Mouse (Mus musculus): ENCODE results near the gene Magi1. TPM values are rescaled to one million over a fixed set of nuclear protein-coding genes. Genes with fewer than 3 reads are reported as not detected.

Magi1 gene
- polyA plus RNA-seq, 1 experiment from 2014 or later = 25.3 TPM

- no peak overlapping the region for H3K9ac ChIP-seq
- no peaks in the 10 kb centered on the region for H3K9me3 ChIP-seq (ENCODE audit: control insufficient read depth, low read length)
- H3K4me1 ChIP-seq (replicated peaks; ENCODE audit: control insufficient read depth, insufficient read depth, low read length) = peaks cover 11% of the 10 kb centered on the region; the same call in 1 of the 2 replicates
- no peak for ATAC-seq (ENCODE audit: low FRiP score)
- no peak overlapping the region for H3K27ac ChIP-seq
- H3K4me2 ChIP-seq (replicated peaks) = no peak overlapping the region
- no peaks in the 10 kb centered on the region for H3K36me3 ChIP-seq (replicated peaks; ENCODE audit: control insufficient read depth, insufficient read depth)
- H3K27me3 ChIP-seq (ENCODE audit: control insufficient read depth, insufficient read depth, low read length) = no peaks in the 10 kb centered on the region
- 85% methylated on average over 2 of the region's 2 CpGs for WGBS
- no peak overlapping the region for H3K4me3 ChIP-seq (replicated peaks; ENCODE audit: low read length)
- no peak for DNase-seq (ENCODE audit: low spot score)
Observed at GRCm38 (mm10) chr6:94286555-94286954, 2.8 kb upstream of the Magi1 start.

GRCm38 (mm10) chr6:94284089-94284825 lies 540 bp upstream of the Magi1 start:
- peak overlapping the region; percentile 47 for H3K9ac ChIP-seq
- H3K27me3 ChIP-seq (ENCODE audit: control insufficient read depth, insufficient read depth, low read length) = no peaks in the 10 kb centered on the region
- ATAC-seq (ENCODE audit: low FRiP score) (peak; percentile 51), DNase-seq (ENCODE audit: low spot score) (no peak)
- no peaks in the 10 kb centered on the region for H3K36me3 ChIP-seq (replicated peaks; ENCODE audit: control insufficient read depth, insufficient read depth)
- H3K9me3 ChIP-seq (ENCODE audit: control insufficient read depth, low read length) = no peaks in the 10 kb centered on the region
- no peak overlapping the region for H3K27ac ChIP-seq
- peak overlapping the region; percentile 68 for H3K4me3 ChIP-seq (replicated peaks; ENCODE audit: low read length)
- peak overlapping the region; percentile 90 for H3K4me2 ChIP-seq (replicated peaks)
- H3K4me1 ChIP-seq (replicated peaks; ENCODE audit: control insufficient read depth, insufficient read depth, low read length) = peaks cover 14% of the 10 kb centered on the region; the same call in 1 of the 2 replicates
- whole genome bisulfite sequencing = under 1% methylated on average over 44 of the region's 44 CpGs

- peak; percentile 36 for DNase-seq (ENCODE audit: low spot score)
- ATAC-seq (ENCODE audit: low FRiP score) = peak; percentile 9; the same call in 1 of the 2 replicates
- Histone ChIP-seq H3K27me3 (ENCODE audit: control insufficient read depth, insufficient read depth, low read length) (no peaks in the 10 kb centered on the region), H3K4me2 (replicated peaks) (peak overlapping the region; percentile 90), H3K4me1 (replicated peaks; ENCODE audit: control insufficient read depth, insufficient read depth, low read length) (peaks cover 14% of the 10 kb centered on the region; the same call in 1 of the 2 replicates), H3K9me3 (ENCODE audit: control insufficient read depth, low read length) (no peaks in the 10 kb centered on the region), H3K9ac (peak overlapping the region; percentile 67), H3K36me3 (replicated peaks; ENCODE audit: control insufficient read depth, insufficient read depth) (no peaks in the 10 kb centered on the region), H3K4me3 (replicated peaks; ENCODE audit: low read length) (peak overlapping the region; percentile 68), H3K27ac (peak overlapping the region; percentile 87)
- WGBS = under 1% methylated on average over 55 of the region's 55 CpGs
Observed at GRCm38 (mm10) chr6:94282301-94283241, 1.1 kb downstream of the Magi1 start.

- Histone ChIP-seq H3K9me3 (ENCODE audit: control insufficient read depth, low read length) (no peaks in the 10 kb centered on the region), H3K9ac (0 out of 2 replicates have a peak overlapping the region, but pooled peaks have one; percentile 3), H3K4me3 (replicated peaks; ENCODE audit: low read length) (peak overlapping the region; percentile 68), H3K36me3 (replicated peaks; ENCODE audit: control insufficient read depth, insufficient read depth) (no peaks in the 10 kb centered on the region), H3K27ac (no peak overlapping the region), H3K4me2 (replicated peaks) (peak overlapping the region; percentile 90), H3K27me3 (ENCODE audit: control insufficient read depth, insufficient read depth, low read length) (no peaks in the 10 kb centered on the region), H3K4me1 (replicated peaks; ENCODE audit: control insufficient read depth, insufficient read depth, low read length) (peaks cover 14% of the 10 kb centered on the region; the same call in 1 of the 2 replicates)
- WGBS = 5% methylated on average over 17 of the region's 17 CpGs
- ATAC-seq (ENCODE audit: low FRiP score) (no peak), DNase-seq (ENCODE audit: low spot score) (no peak)
Observed at GRCm38 (mm10) chr6:94281606-94282280, 2.0 kb downstream of the Magi1 start.

GRCm38 (mm10) chr6:94273941-94274340 lies 9.8 kb downstream of the Magi1 start:
- no peaks in the 10 kb centered on the region for H3K27me3 ChIP-seq (ENCODE audit: control insufficient read depth, insufficient read depth, low read length)
- H3K4me3 ChIP-seq (replicated peaks; ENCODE audit: low read length) = no peak overlapping the region
- H3K4me1 ChIP-seq (replicated peaks; ENCODE audit: control insufficient read depth, insufficient read depth, low read length) = no peaks in the 10 kb centered on the region
- no peak overlapping the region for H3K9ac ChIP-seq
- no peak overlapping the region for H3K27ac ChIP-seq
- DNase-seq (ENCODE audit: low spot score) (no peak), ATAC-seq (ENCODE audit: low FRiP score) (no peak)
- 89% methylated on average over 3 of the region's 3 CpGs for WGBS
- H3K9me3 ChIP-seq (ENCODE audit: control insufficient read depth, low read length) = no peaks in the 10 kb centered on the region
- H3K36me3 ChIP-seq (replicated peaks; ENCODE audit: control insufficient read depth, insufficient read depth) = no peaks in the 10 kb centered on the region
- H3K4me2 ChIP-seq (replicated peaks) = no peak overlapping the region

GRCm38 (mm10) chr6:94270001-94270400 lies 13.7 kb downstream of the Magi1 start:
- no peak overlapping the region for H3K27ac ChIP-seq
- no peak for DNase-seq (ENCODE audit: low spot score)
- no peak overlapping the region for H3K9ac ChIP-seq
- 79% methylated on average over 5 of the region's 5 CpGs for WGBS
- H3K27me3 ChIP-seq (ENCODE audit: control insufficient read depth, insufficient read depth, low read length) = no peaks in the 10 kb centered on the region
- H3K4me3 ChIP-seq (replicated peaks; ENCODE audit: low read length) = no peak overlapping the region
- no peaks in the 10 kb centered on the region for H3K9me3 ChIP-seq (ENCODE audit: control insufficient read depth, low read length)
- H3K4me2 ChIP-seq (replicated peaks) = no peak overlapping the region
- no peak for ATAC-seq (ENCODE audit: low FRiP score)
- H3K4me1 ChIP-seq (replicated peaks; ENCODE audit: control insufficient read depth, insufficient read depth, low read length) = no peaks in the 10 kb centered on the region; the same call in 1 of the 2 replicates
- no peaks in the 10 kb centered on the region for H3K36me3 ChIP-seq (replicated peaks; ENCODE audit: control insufficient read depth, insufficient read depth)

GRCm38 (mm10) chr6:94269174-94269573 lies 14.5 kb downstream of the Magi1 start:
- DNase-seq (ENCODE audit: low spot score) = no peak
- Histone ChIP-seq H3K4me1 (replicated peaks; ENCODE audit: control insufficient read depth, insufficient read depth, low read length) (no peaks in the 10 kb centered on the region; the same call in 1 of the 2 replicates), H3K36me3 (replicated peaks; ENCODE audit: control insufficient read depth, insufficient read depth) (no peaks in the 10 kb centered on the region), H3K9ac (no peak overlapping the region), H3K9me3 (ENCODE audit: control insufficient read depth, low read length) (no peaks in the 10 kb centered on the region), H3K27me3 (ENCODE audit: control insufficient read depth, insufficient read depth, low read length) (no peaks in the 10 kb centered on the region), H3K4me2 (replicated peaks) (no peak overlapping the region), H3K27ac (no peak overlapping the region), H3K4me3 (replicated peaks; ENCODE audit: low read length) (no peak overlapping the region)
- WGBS = 90% methylated on average over 4 of the region's 4 CpGs
- ATAC-seq (ENCODE audit: low FRiP score) = no peak

- no peak overlapping the region for H3K4me3 ChIP-seq (replicated peaks; ENCODE audit: low read length)
- DNase-seq (ENCODE audit: low spot score) (no peak), ATAC-seq (ENCODE audit: low FRiP score) (no peak)
- H3K4me2 ChIP-seq (replicated peaks) = no peak overlapping the region
- no peak overlapping the region for H3K27ac ChIP-seq
- H3K36me3 ChIP-seq (replicated peaks; ENCODE audit: control insufficient read depth, insufficient read depth) = no peaks in the 10 kb centered on the region
- H3K27me3 ChIP-seq (ENCODE audit: control insufficient read depth, insufficient read depth, low read length) = no peaks in the 10 kb centered on the region
- H3K4me1 ChIP-seq (replicated peaks; ENCODE audit: control insufficient read depth, insufficient read depth, low read length) = no peaks in the 10 kb centered on the region; the same call in 1 of the 2 replicates
- H3K9me3 ChIP-seq (ENCODE audit: control insufficient read depth, low read length) = no peaks in the 10 kb centered on the region
- 64% methylated on average over 3 of the region's 3 CpGs for WGBS
- no peak overlapping the region for H3K9ac ChIP-seq
Observed at GRCm38 (mm10) chr6:94265244-94265935, 18.3 kb downstream of the Magi1 start.
